Mouse (Mus musculus): ENCODE results near the gene Dusp1. TPM values are rescaled to one million over a fixed set of nuclear protein-coding genes. Genes with fewer than 3 reads are reported as not detected.
A peak's percentile ranks its signal among the peaks of the same experiment; 100 is the strongest.

Dusp1 gene
- polyA plus RNA-seq, 1 experiment from 2014 or later, result 13.4 TPM

DNA sequence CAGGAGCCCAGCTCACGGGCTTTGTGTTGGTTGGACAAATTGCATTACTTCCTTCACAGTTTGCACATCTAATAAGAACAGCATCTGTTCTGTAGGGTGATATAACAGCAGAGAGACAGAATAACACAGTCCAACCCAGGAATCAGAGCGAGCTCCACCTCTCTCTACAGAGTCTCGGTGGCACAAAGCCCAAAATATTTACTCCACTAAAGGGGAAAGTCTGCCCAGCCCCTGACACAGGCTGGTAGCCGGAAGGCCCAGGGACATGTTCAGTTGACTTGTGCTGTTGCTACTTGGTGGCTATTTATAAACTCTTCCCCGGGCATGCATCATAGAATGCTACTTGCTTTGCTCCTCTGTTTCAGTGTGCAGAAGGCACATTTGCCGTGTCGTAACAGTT is 49.0 kb downstream of the Dusp1 start:
- H3K4me2 ChIP-seq (ENCODE audit: low read depth, low read length), result no peak overlapping the region
- H3K27ac ChIP-seq (ENCODE audit: low read depth), result peak overlapping the region; percentile 82
- H3K9ac ChIP-seq (replicated peaks), result peak overlapping the region; percentile 53
- H3K9me3 ChIP-seq (ENCODE audit: low read length), result no peaks in the 10 kb centered on the region
- H3K36me3 ChIP-seq (replicated peaks; ENCODE audit: insufficient read depth, low read length), result no peaks in the 10 kb centered on the region
- H3K4me3 ChIP-seq (ENCODE audit: low read depth, low read length), result no peak overlapping the region
- TF ChIP-seq CTCF (IDR thresholded peaks at IDR 0.05; ENCODE audit: low read depth) (no peak), EP300 (IDR thresholded peaks at IDR 0.05; ENCODE audit: low read depth) (no peak)
- H3K4me1 ChIP-seq (ENCODE audit: insufficient read depth), result peaks cover 61% of the 10 kb centered on the region
- no peaks in the 10 kb centered on the region for H3K27me3 ChIP-seq (ENCODE audit: insufficient read depth, low read length)
- WGBS (ENCODE audit: insufficient replicate concordance), result 48% methylated on average over 7 of the region's 7 CpGs
- ATAC-seq (no peak), DNase-seq (no peak)

DNA sequence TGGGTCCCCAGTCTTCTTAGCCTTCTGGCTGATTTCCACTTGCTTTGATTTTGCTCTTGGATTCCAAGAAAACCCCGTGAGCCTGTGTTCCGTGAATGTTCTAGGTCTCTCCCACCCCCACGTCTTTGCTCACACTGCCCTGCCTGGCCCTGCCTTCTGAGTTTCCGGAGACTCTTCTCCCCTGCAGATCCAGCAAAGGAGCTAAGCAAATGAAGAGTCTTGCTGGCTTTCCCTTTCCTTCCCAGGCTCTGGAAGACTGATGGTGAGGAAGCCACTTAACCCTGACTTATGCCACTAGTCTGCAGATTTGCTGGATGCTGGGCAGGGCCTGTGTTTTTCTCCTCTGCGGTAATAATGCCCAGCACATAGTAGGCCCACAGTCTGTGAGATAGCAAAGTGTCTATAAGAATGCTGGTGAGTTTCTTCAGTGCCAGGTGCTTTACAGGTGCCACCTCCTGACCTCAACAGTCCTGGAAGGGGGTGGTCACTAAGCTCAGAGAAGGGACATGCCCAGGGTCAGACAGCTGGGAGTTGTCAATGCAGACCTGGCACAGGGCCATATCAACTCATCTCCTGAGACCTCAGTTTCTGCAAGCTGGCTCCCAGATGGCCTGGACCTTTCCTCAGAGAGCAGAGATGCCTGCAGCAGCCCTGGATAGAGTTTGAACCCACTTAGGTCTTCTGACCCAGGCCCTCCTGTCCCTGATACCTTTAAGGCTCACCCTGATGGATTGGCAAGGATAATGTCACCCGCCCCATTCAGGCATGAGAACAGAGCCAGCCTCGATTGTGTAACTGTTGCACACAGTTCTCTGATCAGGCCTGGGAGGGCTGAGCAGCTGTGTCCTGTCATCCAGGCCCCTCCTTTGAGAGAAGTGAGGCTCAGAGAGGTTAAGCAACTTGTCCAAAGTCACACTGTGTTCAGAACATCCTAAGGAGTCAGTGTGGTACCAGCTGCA is 49.8 kb downstream of the Dusp1 start:
- H3K4me1 ChIP-seq (ENCODE audit: insufficient read depth), result peaks cover 61% of the 10 kb centered on the region
- H3K9ac ChIP-seq (replicated peaks), result peak overlapping the region; percentile 53; the same call in 1 of the 2 replicates
- peak overlapping the region; percentile 82 for H3K27ac ChIP-seq (ENCODE audit: low read depth)
- H3K4me3 ChIP-seq (ENCODE audit: low read depth, low read length), result no peak overlapping the region
- ATAC-seq (peak; percentile 22), DNase-seq (peak; percentile 75)
- peak; percentile 77 for TF ChIP-seq EP300 (IDR thresholded peaks at IDR 0.05; ENCODE audit: low read depth)
- TF ChIP-seq CTCF (IDR thresholded peaks at IDR 0.05; ENCODE audit: low read depth), result no peak
- H3K36me3 ChIP-seq (replicated peaks; ENCODE audit: insufficient read depth, low read length), result peaks cover 1% of the 10 kb centered on the region; the same call in 1 of the 2 replicates
- 50% methylated on average over 7 of the region's 7 CpGs for WGBS (ENCODE audit: insufficient replicate concordance)
- no peaks in the 10 kb centered on the region for H3K27me3 ChIP-seq (ENCODE audit: insufficient read depth, low read length)
- no peak overlapping the region for H3K4me2 ChIP-seq (ENCODE audit: low read depth, low read length)
- H3K9me3 ChIP-seq (ENCODE audit: low read length), result no peaks in the 10 kb centered on the region

DNA sequence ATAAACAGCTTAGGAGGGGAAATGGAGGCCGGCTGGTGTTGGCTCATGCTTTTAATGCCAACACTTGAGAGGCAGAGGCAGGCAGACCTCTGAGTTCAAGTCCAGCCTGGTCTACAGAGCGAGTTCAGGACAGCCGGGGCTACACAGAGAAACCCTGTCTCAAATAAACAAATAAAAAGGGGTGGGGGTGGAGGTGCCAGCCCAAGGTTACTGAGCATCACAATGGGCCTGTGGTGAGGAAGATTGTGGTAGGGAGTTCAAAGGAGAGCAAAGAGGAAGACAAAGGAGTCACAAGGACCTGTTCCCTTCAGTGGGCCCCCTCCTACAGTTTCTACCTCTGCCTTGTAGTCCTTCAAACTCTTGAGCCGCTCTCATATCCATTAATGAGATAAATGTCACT is 50.7 kb downstream of the Dusp1 start:
- Histone ChIP-seq H3K27me3 (ENCODE audit: insufficient read depth, low read length) (no peaks in the 10 kb centered on the region), H3K36me3 (replicated peaks; ENCODE audit: insufficient read depth, low read length) (peaks cover 10% of the 10 kb centered on the region), H3K9me3 (ENCODE audit: low read length) (no peaks in the 10 kb centered on the region), H3K4me1 (ENCODE audit: insufficient read depth) (peaks cover 64% of the 10 kb centered on the region), H3K4me3 (ENCODE audit: low read depth, low read length) (no peak overlapping the region), H3K4me2 (ENCODE audit: low read depth, low read length) (no peak overlapping the region), H3K9ac (replicated peaks) (peak overlapping the region; percentile 19; the same call in 1 of the 2 replicates), H3K27ac (ENCODE audit: low read depth) (peak overlapping the region; percentile 82)
- DNase-seq (no peak), ATAC-seq (no peak)
- WGBS (ENCODE audit: insufficient replicate concordance), result 74% methylated on average over 4 of the region's 4 CpGs
- no peak for TF ChIP-seq EP300 (IDR thresholded peaks at IDR 0.05; ENCODE audit: low read depth)
- TF ChIP-seq CTCF (IDR thresholded peaks at IDR 0.05; ENCODE audit: low read depth), result no peak

DNA sequence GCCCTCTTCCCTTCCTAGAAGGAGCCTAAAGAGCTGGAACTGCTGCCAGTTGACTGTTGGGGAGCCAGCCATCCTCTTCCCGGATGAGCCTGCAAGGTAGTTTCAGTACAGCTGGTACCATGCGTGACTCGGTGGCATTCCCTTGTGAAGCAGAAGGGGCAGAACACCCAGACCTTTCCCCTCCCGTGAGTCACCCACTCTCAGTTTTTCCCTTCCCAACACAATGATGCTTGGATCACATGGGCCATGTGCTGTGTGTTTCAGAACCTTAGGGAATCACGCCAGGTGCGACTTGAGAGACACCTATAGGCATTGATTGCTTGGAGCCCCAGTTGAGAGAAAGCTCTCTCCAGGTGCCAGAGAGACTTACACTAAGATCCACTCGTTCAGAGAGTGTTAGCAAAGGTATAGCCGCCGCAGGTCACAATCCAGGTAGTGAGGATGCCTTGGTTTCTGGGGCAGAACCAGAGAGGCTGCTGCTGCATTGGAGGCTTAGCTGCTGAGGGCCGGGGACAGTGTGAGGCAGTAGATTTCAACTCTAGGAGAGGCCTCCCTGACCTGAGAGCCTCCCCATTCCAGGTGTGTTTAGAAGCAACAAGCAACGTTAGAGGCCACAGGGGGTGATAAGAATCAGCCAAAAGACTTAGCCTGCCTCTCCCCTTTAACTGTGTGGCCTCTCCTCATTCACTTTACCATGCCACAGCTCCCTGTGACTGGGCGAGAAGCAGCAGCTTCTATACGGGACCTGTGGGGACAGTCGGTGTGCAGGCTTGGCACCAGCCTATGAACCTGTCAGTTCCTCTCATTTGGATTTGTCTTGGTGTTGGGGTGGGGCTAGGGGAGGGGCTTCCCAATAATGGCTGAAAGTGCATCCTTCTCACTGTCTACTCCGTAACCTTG is 51.5 kb downstream of the Dusp1 start:
- peaks cover 18% of the 10 kb centered on the region for H3K36me3 ChIP-seq (replicated peaks; ENCODE audit: insufficient read depth, low read length)
- no peak overlapping the region for H3K4me2 ChIP-seq (ENCODE audit: low read depth, low read length)
- peak overlapping the region; percentile 99; the same call in 1 of the 2 replicates for H3K27ac ChIP-seq (ENCODE audit: low read depth)
- H3K4me1 ChIP-seq (ENCODE audit: insufficient read depth), result peaks cover 62% of the 10 kb centered on the region
- H3K4me3 ChIP-seq (ENCODE audit: low read depth, low read length), result no peak overlapping the region
- H3K9ac ChIP-seq (replicated peaks), result peak overlapping the region; percentile 19; the same call in 1 of the 2 replicates
- no peak for ATAC-seq
- H3K27me3 ChIP-seq (ENCODE audit: insufficient read depth, low read length), result no peaks in the 10 kb centered on the region
- WGBS (ENCODE audit: insufficient replicate concordance), result 82% methylated on average over 15 of the region's 15 CpGs
- no peaks in the 10 kb centered on the region for H3K9me3 ChIP-seq (ENCODE audit: low read length)
- TF ChIP-seq CTCF (IDR thresholded peaks at IDR 0.05; ENCODE audit: low read depth) (no peak), EP300 (IDR thresholded peaks at IDR 0.05; ENCODE audit: low read depth) (no peak)
- DNase-seq, result no peak

DNA sequence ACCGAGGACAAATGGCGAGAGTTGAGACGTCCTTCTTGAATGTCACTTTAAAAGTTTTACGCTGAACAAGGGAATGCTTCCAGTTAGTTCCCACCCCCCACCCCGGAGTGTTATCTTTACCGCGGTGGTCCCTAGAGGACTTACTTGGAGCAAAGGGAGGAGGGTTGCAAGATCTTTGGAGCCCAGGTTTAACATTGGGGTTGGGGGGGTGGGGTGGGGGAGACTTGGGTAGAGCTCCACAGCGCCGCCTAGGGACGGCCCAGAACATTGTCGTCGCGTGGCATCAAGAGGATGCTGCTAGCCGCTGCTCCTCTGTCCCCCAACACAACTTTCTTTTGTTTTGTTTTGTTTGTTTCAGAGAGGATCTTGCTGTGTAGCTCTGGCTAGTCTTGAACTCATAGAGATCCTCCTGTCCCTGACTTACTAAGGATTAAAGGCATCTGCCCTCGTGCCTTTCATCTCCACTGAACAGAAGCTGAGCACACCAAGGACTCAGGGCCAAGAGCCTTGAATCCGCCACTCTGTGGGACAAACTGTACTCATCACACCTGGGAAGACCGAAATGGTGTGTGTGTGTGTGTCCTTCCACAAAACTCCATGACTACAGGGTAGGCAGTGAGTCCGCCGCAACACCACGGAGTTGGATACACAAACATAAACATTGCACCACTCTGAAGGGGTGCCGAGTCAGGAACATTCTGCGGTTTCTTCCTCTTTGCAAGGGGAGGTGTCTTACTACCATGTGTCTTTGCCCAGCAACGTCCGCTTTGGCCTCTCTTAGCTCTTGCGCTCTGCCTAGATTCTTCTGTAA is 52.8 kb downstream of the Dusp1 start:
- Histone ChIP-seq H3K27me3 (ENCODE audit: insufficient read depth, low read length) (no peaks in the 10 kb centered on the region), H3K4me2 (ENCODE audit: low read depth, low read length) (peak overlapping the region; percentile 85), H3K4me1 (ENCODE audit: insufficient read depth) (peaks cover 51% of the 10 kb centered on the region), H3K9ac (replicated peaks) (peak overlapping the region; percentile 95), H3K36me3 (replicated peaks; ENCODE audit: insufficient read depth, low read length) (peaks cover 27% of the 10 kb centered on the region), H3K9me3 (ENCODE audit: low read length) (no peaks in the 10 kb centered on the region), H3K4me3 (ENCODE audit: low read depth, low read length) (peak overlapping the region; percentile 76), H3K27ac (ENCODE audit: low read depth) (peak overlapping the region; percentile 99)
- DNase-seq, result peak; percentile 90
- WGBS (ENCODE audit: insufficient replicate concordance), result 17% methylated on average over 25 of the region's 25 CpGs
- peak; percentile 47 for ATAC-seq
- TF ChIP-seq CTCF (IDR thresholded peaks at IDR 0.05; ENCODE audit: low read depth) (peak; percentile 82), EP300 (IDR thresholded peaks at IDR 0.05; ENCODE audit: low read depth) (peak; percentile 20; the same call in 1 of the 2 replicates)
